Mouse (Mus musculus): Measurements from ENCODE around the gene Gm21954.

The Gm21954 gene

DNA sequence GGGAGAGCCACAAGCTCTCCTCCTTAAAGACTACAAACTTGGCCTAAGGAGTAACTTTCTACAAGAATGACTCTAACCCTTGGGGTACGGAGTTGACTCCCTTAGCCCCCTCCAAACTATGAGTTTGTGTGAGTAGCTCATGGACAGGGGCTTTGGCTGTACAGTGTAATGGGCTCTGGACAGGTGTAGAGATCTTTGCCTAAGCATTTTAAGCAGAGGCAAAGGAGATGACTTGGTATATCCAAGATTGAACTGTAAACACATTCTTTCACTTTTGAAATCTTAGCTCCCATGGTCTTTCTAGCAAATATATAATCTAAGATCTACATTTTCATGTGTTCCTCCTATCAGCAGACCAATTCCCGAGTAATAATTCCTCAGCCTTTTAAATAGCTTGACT, at the start of gene Gm21954:
Gm21954 (minus strand) TSS at position 101 of the 400 bp plus-strand sequence.
- TF ChIP-seq GATA4 (IDR thresholded peaks at IDR 0.05; ENCODE audit: insufficient replicate concordance, low read length), result no peak

DNA sequence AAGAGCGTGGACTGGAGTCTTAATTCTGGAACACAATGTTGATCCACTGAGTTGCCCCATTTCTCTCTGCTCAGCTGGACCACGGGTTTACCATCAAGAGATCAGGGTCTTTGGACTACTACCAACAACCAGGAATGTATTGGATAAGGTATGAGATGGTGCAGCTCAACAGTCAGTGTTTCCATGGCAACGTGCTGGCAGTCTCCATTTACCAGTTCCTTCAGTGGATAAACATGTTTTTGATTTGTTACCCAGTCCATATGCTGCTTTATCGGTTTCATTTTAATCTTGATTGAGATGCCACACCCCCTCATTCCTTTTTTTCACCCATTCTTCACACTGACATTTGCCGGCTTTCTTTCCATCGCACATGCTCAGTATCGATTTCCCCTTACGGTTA, 49.8 kb upstream of the Gm21954 start:
- no peak for TF ChIP-seq GATA4 (IDR thresholded peaks at IDR 0.05; ENCODE audit: insufficient replicate concordance, low read length)

DNA sequence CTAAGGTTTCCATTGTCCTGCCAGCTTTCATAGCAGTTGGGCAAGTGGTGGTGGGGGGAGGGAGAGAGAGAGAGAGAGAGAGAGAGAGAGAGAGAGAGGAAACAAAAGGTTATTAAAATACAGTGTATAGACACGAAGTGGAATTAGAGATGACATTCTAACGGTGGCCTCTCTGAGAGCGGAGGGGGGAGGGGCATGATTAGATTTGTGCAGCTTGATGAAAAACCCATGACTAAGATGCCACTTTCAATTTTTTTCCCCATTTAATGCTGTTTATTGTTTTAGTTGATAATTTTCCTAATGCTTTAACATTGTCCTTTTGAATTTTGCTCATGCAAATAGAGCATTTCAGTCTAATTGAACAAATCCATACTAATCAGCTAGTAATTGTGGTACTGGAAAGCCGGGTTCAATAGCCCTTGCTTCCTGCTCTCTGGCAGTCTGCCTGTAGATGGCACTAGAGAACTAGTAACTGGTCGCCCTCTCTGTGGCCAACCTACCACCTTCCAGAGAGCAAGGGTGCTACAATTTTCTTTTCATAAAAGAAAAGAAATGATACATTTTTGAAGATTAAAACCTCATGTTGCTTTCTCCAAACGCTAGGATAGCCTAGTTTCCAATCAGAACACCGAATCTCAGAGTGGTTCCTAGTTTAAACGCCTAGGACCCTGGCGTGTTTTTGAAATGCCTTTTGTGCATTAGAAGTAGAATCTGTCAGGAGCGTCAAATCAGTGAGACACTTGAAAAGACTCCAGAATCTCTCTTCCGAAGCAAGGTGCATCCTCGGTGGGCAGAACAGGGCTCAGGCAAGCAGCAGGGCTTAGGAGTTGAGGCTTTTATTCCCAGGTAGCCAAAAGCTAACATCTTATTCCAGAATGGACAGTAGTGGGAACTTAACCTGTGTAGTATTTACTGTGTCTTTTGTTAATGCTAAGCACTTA, 48.5 kb upstream of the Gm21954 start:
- no peak for TF ChIP-seq GATA4 (IDR thresholded peaks at IDR 0.05; ENCODE audit: insufficient replicate concordance, low read length)

GRCm38 (mm10) chr3:55517454-55518014, 45.5 kb upstream of the Gm21954 start:
- TF ChIP-seq GATA4 (IDR thresholded peaks at IDR 0.05; ENCODE audit: insufficient replicate concordance, low read length), result no peak

DNA sequence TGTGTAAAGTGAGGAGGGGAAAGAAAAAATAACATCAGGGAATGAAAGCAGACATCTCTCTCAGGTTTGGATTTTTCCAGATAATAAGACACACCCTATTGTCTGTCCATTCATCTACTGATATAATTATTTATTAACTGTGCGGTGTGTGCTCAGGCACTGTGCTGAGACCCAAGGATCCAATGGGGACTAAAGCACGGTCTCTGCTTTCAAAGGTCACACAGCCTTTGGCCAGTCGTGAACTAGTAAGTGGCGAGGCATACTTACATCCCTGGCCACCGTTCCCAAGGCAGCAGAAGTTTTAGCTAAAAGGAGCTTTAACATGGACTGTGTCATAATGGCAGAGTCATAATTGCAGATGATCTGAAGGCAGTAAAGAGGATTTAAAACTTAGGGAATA, 44.0 kb upstream of the Gm21954 start:
- no peak for TF ChIP-seq GATA4 (IDR thresholded peaks at IDR 0.05; ENCODE audit: insufficient replicate concordance, low read length)

DNA sequence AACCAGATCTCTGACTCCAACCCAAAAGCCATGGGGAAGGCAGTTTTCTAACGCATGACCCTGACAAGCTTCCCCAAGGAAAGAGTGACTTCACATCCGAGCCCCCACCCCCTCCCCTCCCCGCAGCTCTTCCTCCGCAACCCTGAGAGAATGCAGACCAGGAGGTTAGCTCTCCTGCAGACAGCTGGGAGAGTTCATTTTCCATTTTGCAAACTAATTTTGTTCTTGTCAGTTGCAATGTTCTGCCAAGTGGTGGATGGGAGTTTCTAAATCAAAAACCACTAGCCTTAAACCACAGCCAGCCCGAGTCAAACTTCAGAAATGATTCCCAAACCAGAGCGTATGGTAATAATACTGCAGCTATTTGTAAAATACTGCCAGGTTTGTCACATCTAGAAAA, 39.6 kb upstream of the Gm21954 start:
- no peak for TF ChIP-seq GATA4 (IDR thresholded peaks at IDR 0.05; ENCODE audit: insufficient replicate concordance, low read length)

DNA sequence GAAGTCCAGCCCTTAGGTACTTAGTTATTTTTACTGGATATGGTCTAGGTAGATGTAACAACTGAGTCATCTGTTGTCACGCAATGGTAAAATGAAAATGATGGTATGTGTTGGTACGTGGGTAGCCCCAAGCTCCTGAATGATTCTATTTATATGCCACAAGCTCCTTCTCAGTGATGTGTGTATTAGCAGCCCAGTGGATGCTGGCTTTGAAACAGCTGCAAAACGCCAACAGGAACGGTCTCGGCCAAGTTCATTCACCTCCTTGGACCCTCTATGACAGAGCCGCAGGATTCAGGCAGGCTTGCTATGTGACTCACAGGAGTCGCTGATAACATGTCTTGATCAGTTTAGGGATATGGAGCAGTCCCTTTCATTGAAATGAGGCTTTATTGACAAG, 38.2 kb upstream of the Gm21954 start:
- no peak for TF ChIP-seq GATA4 (IDR thresholded peaks at IDR 0.05; ENCODE audit: insufficient replicate concordance, low read length)

- no peak for TF ChIP-seq GATA4 (IDR thresholded peaks at IDR 0.05; ENCODE audit: insufficient replicate concordance, low read length)
These were observed 27.3 kb upstream of the Gm21954 start for GRCm38 (mm10) chr3:55499298-55499697.

DNA sequence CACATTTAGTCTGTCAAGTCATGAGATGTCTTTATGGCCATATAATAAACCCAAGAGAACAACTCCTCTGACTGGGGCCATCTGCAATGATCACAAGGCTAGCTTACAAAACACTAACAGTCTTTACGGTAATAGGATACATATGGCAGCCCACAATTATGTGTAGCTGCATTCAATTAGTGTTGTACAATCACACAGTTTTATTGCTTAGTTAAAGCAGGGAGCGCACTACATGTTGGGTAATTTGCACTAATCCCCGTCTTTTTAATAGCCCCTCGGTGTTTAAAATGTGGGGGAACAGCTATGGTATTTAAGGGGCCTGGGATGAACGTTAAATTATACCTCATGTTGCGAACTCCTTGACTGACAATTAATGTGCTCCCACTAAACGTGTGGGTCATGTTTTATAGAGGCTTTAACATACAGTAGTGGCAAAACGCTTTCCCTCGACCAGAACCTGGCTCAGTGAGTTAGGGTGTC, 24.5 kb upstream of the Gm21954 start:
- no peak for TF ChIP-seq GATA4 (IDR thresholded peaks at IDR 0.05; ENCODE audit: insufficient replicate concordance, low read length)

DNA sequence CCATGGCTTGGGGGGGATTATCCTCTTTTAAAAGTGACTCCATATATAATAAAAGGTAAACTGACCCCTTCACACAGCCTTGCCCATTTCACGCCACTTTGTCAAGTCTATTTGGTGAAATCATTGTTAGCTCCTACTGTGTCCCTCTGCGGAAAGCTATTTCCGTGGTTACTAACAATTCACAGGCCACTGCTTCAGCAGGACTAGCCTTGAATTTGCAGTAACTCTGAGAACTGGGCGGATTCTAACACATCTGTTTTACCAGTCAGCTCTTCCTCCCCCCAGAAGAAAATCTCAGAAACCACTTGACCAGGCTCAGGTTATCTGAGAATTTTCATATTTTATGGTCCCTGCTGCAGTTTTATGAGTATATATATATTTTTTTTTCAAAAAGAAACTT, 23.9 kb upstream of the Gm21954 start:
- TF ChIP-seq GATA4 (IDR thresholded peaks at IDR 0.05; ENCODE audit: insufficient replicate concordance, low read length), result no peak

DNA sequence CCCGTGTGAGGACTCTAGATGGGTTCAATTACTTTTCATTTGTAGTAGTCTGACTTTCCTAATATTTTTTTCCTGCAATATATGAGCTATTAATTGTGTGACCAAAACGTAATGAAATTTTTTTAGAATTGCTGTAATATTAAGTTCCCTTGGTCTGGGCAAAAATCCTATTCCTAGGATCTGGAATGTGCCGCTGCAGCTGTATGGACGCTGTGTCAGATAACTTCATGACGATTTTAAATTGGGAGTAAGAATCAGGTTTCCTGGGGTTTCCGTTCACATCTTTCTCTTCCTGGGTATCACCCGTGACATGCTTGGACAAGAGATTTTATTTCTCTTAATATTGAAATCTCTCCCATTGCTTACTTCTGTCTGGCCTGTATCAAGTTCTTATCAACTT, 23.2 kb upstream of the Gm21954 start:
- TF ChIP-seq GATA4 (IDR thresholded peaks at IDR 0.05; ENCODE audit: insufficient replicate concordance, low read length), result no peak

DNA sequence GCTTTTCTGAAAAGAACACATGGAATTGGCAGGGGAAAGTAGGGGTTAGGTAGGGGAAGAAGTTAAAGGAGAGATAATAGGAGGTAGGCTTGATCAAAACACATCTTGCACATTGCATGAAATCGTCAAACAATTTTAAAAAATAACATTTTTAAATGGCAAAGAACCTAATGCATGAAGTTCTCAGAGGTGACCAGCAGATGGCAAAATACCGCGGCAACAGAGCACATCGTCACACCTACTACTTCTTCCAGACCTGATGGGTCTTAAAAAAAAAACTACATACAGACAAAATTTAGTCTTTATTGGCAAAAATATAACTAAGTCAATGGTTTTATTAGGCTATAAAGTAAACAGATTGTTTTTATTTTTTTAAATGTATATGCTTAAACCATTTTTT, 22.3 kb upstream of the Gm21954 start:
- TF ChIP-seq GATA4 (IDR thresholded peaks at IDR 0.05; ENCODE audit: insufficient replicate concordance, low read length), result no peak

DNA sequence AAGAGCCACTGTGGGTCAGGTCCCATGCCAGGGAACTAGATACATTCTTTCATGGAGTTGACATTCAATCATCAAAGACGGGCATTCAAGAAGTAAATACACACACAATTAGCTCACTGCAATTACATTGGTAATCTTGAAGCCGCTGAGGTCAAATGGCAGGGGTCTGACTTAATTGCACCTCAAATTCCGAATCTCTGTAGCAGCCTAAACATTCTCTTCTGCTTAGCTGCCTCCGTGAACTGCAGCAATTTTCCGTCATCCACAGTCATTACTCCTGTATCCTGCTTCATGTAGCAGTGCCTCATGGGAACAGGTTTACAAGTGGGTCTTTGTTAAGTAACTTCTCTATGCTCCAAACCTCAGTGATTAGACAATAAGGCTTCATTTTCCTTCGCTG, 20.0 kb upstream of the Gm21954 start:
- TF ChIP-seq GATA4 (IDR thresholded peaks at IDR 0.05; ENCODE audit: insufficient replicate concordance, low read length), result no peak

DNA sequence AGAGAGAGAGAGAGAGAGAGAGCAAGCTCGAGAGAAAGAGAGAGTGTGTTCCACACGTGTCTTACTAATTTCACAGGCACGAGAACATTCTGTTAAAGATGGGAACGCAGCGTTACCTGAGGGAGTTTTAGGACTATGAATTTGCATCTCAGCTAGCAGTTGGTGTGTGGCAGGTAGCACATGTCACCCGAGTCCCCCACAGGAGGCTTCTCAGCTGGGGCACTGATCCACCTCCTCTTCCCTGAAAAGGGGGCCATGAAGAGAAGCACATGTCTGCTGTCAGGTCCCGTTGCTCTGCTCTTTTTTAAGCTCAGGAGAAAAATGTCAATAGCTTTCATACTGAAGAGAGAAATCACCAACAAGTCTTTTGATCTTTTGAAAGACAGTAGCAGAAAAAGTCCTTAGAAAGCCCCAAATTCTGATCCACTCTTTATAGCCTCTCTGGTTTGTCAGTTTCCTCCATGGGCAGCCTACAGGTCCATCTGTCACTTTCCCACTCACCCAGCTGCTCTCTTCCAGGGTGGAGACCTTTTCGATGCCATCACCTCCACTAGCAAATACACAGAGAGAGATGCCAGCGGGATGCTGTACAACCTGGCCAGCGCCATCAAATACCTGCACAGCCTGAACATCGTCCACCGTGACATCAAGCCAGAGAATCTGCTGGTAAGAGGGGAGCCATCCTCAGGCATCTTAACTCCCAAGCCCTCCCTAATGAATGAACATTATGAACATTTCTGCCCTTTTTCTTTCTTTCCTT, 17.4 kb upstream of the Gm21954 start:
- TF ChIP-seq GATA4 (IDR thresholded peaks at IDR 0.05; ENCODE audit: insufficient replicate concordance, low read length), result no peak

- TF ChIP-seq GATA4 (IDR thresholded peaks at IDR 0.05; ENCODE audit: insufficient replicate concordance, low read length), result no peak
These were observed 11.3 kb upstream of the Gm21954 start for GRCm38 (mm10) chr3:55483328-55483727.

DNA sequence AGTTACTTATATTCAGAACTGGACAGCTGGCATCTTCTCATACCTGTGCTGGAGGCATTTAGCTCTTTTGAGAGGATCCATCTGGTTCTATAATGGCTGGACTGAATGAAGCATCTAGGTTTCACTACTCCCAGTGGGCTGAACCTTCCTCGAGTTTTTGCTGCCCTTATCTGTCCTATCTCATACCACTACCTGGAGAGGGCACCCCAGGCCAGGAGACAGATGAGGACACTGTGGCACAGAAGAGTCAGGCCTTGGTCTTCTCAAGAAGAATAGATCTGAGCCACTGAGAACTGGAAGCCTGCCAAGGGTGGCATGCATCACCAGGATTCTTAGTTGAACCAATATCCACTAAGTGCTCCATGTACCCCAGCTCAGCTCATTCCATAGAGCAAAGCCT, 9.1 kb upstream of the Gm21954 start:
- no peak for TF ChIP-seq GATA4 (IDR thresholded peaks at IDR 0.05; ENCODE audit: insufficient replicate concordance, low read length)
